Mouse (Mus musculus) hindbrain, postnatal 0 days (tissue): ENCODE measurements at regions not wholly inside any gene's neighbourhood (a gene's known extent, or its start where the extent isn't known, plus 50 kb on each side); places are given as distances from the start of the nearest gene placed in this dataset.
A peak's percentile ranks its signal among the peaks of the same experiment; 100 is the strongest.

Experiments used
- ATAC-seq: fragments of 200-750 bp; cut with Nextera tagmentation; 2 replicates; pipeline ENCODE4 v1.8.0; 2017; ENCODE audit warnings: mild to moderate bottlenecking, moderate TSS enrichment, moderate library complexity
- DNase-seq: peaks from one replicate; pipeline ENCODE4 v3.0.0-alpha.2; 2015; ENCODE audit warnings: low spot score
- H3K27ac ChIP-seq: fragments of 300-500 bp; sonication (generic); 2 replicates; pipeline ENCODE4 v1.5.1; 2014; ENCODE audit warnings: mild to moderate bottlenecking
- H3K27me3 ChIP-seq: fragments of 300-500 bp; sonication (generic); 2 replicates; pipeline ENCODE4 v1.6.1; 2014; ENCODE audit warnings: low read length, mixed read lengths; ENCODE audit not compliant: insufficient read depth
- H3K36me3 ChIP-seq: fragments of 300-500 bp; sonication (generic); 2 replicates; pipeline ENCODE4 v1.6.1; 2014; ENCODE audit warnings: low read length, mixed read lengths; ENCODE audit not compliant: insufficient read depth
- H3K4me1 ChIP-seq: fragments of 300-500 bp; sonication (generic); 2 replicates; pipeline ENCODE4 v1.6.1; 2014; ENCODE audit warnings: antibody characterized with exemption, low read length, mixed read lengths; ENCODE audit not compliant: insufficient read depth
- H3K4me2 ChIP-seq: fragments of 300-500 bp; sonication (generic); 2 replicates; pipeline ENCODE4 v1.6.1; 2014; ENCODE audit warnings: low read depth, mild to moderate bottlenecking, low read length, moderate library complexity, mixed read lengths
- H3K4me3 ChIP-seq: fragments of 300-500 bp; sonication (generic); 2 replicates; pipeline ENCODE4 v1.5.1; 2014; ENCODE audit warnings: low read length
- H3K9ac ChIP-seq: fragments of 300-500 bp; sonication (generic); replicated peaks from 2 replicates; pipeline ENCODE4 v1.6.1; 2014; ENCODE audit warnings: mild to moderate bottlenecking, low read length, moderate library complexity, mixed read lengths
- H3K9me3 ChIP-seq: fragments of 300-500 bp; sonication (generic); 2 replicates; pipeline ENCODE4 v1.6.1; 2016; ENCODE audit warnings: low read length, mixed read lengths
- CTCF ChIP-seq: IDR thresholded peaks from 2 replicates; pipeline ENCODE4 v1.5.1; 2016; ENCODE audit warnings: antibody characterized with exemption, control low read depth, low read depth
- WGBS: fragments of 180-500 bp; shearing (Covaris S2); extraction: QIAGEN DNeasy Blood & Tissue Kit; methylation state at CpG from one replicate; pipeline ENCODE4 v1.1.7; 2014; 5-methylcytosine and 5-hydroxymethylcytosine counted together

DNA sequence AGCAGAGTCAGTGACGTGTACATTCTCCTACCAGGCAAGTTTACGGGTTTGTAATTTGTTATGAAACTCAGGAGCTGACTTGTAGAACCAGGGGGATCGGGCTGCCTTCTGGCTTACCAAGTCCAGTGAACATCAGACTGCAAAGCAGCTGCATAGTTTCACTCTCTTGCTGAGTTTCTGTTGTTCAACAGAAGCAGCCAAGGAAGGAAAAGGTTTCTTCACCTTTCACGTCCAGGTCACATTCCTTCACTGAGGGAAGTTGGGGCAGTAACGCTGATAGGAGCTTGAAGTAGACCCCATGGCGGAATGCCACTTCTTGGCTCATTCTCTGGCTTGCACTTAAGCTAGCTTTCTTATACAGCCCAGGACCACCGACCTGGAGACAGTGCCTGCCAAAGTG lies 77.3 kb upstream of the Spred1 start:
- no peaks in the 10 kb centered on the region for H3K9me3 ChIP-seq
- WGBS, result 81% methylated on average over 7 of the region's 7 CpGs
- no peak for DNase-seq
- no peak overlapping the region for H3K4me3 ChIP-seq
- H3K9ac ChIP-seq, result no peak overlapping the region
- no peak overlapping the region for H3K27ac ChIP-seq
- ATAC-seq, result no peak
- H3K4me1 ChIP-seq, result no peaks in the 10 kb centered on the region
- no peak overlapping the region for H3K4me2 ChIP-seq
- no peak for TF ChIP-seq CTCF
- H3K27me3 ChIP-seq, result no peaks in the 10 kb centered on the region
- no peaks in the 10 kb centered on the region for H3K36me3 ChIP-seq

DNA sequence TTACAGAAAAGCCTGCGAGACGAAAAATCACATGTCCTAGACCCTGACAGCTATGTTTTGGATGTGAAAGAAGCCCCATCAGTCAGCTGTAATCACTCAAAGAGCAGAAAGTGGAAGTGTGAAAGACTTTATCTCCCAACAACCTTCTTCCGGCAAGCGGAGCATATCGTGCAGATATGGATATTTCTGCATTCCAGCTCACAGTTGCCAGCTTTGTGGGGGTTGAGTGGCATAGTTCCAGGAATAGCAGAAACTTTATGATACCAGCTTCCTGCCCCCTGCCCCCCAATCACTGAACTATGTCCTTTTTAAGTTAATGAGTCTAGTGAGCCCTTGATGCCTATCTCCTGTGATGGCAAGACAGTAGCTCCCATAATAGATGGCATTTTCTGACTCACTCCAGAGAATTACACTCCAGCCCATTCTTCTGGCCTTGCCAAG lies 72.9 kb upstream of the Spred1 start:
- ATAC-seq (no peak), DNase-seq (no peak)
- Histone ChIP-seq H3K36me3 (no peaks in the 10 kb centered on the region), H3K9ac (no peak overlapping the region), H3K27ac (no peak overlapping the region), H3K4me3 (no peak overlapping the region), H3K27me3 (no peaks in the 10 kb centered on the region), H3K4me1 (no peaks in the 10 kb centered on the region), H3K4me2 (no peak overlapping the region), H3K9me3 (no peaks in the 10 kb centered on the region)
- WGBS, result 86% methylated on average over 5 of the region's 5 CpGs
- TF ChIP-seq CTCF, result no peak

DNA sequence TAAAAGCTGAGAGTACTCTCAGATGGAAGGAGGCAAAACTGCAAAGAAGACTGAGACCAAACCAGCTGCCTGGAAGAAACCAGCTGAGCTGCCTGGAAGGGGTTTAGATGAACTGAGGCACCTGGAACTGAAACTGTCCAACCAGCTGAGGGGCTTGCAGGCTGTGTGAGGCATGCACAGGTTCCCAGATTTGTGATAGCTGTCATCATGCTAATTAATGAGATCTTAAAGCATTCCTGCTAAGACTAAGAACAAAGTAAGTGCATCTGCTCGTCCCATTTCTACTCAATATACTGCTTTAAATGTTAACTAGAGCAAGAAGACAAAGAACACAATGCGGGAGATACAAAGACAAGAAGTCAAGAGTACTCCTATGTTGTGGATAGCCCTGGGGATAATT lies 71.1 kb upstream of the Spred1 start:
- Histone ChIP-seq H3K4me3 (no peak overlapping the region), H3K4me1 (no peaks in the 10 kb centered on the region), H3K9ac (no peak overlapping the region), H3K27me3 (no peaks in the 10 kb centered on the region), H3K9me3 (no peaks in the 10 kb centered on the region), H3K36me3 (no peaks in the 10 kb centered on the region), H3K27ac (no peak overlapping the region), H3K4me2 (no peak overlapping the region)
- no peak for DNase-seq
- no peak for TF ChIP-seq CTCF
- 77% methylated on average over 2 of the region's 2 CpGs for WGBS
- ATAC-seq, result no peak

DNA sequence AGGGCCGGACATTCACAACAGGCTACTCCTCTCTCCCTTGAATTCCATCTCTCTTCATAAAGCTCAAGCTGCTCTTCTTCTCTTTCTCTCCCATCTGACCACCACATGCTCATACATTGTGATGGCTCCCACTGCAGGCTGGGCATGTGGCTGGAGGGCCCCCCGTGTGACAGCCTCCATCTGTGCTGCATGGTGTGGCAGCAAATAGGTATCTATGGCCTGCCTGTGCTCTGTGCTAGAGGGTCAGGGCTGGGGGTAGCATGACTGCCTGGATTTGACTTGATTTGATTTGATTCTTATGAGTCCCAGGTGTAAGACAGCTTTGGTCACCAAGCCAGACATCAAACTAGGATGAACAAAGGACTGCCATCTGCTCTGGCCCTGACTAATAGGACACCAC lies 57.0 kb upstream of the Spred1 start:
- 64% methylated on average over 2 of the region's 2 CpGs for WGBS
- DNase-seq, result peak; percentile 27
- H3K36me3 ChIP-seq, result no peaks in the 10 kb centered on the region
- peak; percentile 88 for ATAC-seq
- H3K27me3 ChIP-seq, result no peaks in the 10 kb centered on the region
- no peak overlapping the region for H3K9ac ChIP-seq
- H3K4me1 ChIP-seq, result no peaks in the 10 kb centered on the region
- no peak; the same call in 1 of the 2 replicates for TF ChIP-seq CTCF
- no peak overlapping the region for H3K4me3 ChIP-seq
- H3K27ac ChIP-seq, result no peak overlapping the region
- H3K4me2 ChIP-seq, result no peak overlapping the region
- no peaks in the 10 kb centered on the region for H3K9me3 ChIP-seq

DNA sequence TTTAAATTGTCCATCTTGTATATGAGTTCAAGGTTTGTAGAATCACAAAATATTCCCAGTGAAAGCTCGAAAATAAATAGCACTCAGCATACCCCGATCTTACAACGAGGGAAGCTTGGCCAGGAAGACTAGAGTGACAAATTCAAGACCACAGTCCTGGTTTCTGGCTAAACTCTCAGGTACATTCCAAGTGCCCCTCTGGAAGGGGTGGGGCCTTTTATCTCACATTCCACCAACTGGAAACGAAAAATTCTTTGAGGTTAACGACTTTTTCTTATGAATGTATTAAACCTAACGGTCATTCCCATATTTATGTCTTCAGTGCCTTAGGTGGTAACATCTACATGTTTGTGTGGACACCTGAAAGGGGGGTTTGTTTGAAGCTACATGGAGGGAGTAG lies 50.8 kb upstream of the Spred1 start:
- H3K4me1 ChIP-seq, result no peaks in the 10 kb centered on the region
- no peak for DNase-seq
- H3K4me2 ChIP-seq, result no peak overlapping the region
- TF ChIP-seq CTCF, result no peak
- H3K27ac ChIP-seq, result no peak overlapping the region
- H3K9me3 ChIP-seq, result no peaks in the 10 kb centered on the region
- 89% methylated on average over 6 of the region's 6 CpGs for WGBS
- H3K27me3 ChIP-seq, result no peaks in the 10 kb centered on the region
- H3K9ac ChIP-seq, result no peak overlapping the region
- no peaks in the 10 kb centered on the region for H3K36me3 ChIP-seq
- no peak for ATAC-seq
- H3K4me3 ChIP-seq, result no peak overlapping the region

DNA sequence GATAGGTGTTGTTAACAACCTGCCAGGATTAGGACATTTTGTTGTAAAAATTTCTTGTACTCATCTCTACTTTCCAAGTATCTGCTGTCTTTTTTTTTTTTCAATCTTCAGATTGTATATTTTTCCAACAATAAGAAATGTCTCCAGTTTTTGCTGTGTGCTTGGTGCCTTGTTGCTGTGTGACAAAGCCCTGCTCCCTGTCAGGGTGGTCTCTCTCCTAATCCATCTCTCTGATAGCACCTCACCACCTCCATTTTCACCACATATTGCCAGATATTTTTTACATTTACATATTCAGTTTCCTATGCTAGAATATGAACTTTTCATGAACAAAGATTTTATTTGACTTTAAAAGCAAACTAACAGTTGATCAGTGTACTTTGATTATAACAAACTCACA lies 50.1 kb upstream of the Spred1 start:
- no peaks in the 10 kb centered on the region for H3K27me3 ChIP-seq
- H3K27ac ChIP-seq, result no peak overlapping the region
- no peaks in the 10 kb centered on the region for H3K9me3 ChIP-seq
- ATAC-seq (no peak), DNase-seq (no peak)
- H3K4me1 ChIP-seq, result no peaks in the 10 kb centered on the region
- no peak overlapping the region for H3K9ac ChIP-seq
- no peak for TF ChIP-seq CTCF
- H3K36me3 ChIP-seq, result no peaks in the 10 kb centered on the region
- no peak overlapping the region for H3K4me3 ChIP-seq
- H3K4me2 ChIP-seq, result no peak overlapping the region
